Mouse (Mus musculus): Measurements from ENCODE around the gene Kcnj6.

The Kcnj6 gene

DNA sequence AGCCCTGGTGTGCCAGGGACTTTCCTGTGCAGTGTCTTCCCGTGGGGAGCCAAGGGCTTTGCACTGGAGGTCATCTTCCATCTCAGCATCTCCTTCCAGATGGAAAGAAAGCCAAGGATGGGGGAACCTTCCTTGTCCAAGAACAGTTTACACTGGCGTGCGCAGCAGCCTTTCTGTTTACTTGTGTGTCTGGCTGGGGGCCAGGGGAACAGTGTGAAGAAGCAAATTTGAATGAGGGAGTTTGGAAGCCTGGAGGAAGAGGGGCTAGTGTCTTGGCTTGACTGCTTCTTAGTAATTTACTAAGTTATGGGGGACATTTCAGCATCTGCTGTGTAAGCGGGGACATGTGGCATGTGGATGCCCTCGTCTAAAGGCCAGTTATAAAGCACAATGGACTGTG is 50.7 kb downstream of the Kcnj6 start:
- in situ Hi-C loops (cut with MboI, MseI) = no loop called here

DNA sequence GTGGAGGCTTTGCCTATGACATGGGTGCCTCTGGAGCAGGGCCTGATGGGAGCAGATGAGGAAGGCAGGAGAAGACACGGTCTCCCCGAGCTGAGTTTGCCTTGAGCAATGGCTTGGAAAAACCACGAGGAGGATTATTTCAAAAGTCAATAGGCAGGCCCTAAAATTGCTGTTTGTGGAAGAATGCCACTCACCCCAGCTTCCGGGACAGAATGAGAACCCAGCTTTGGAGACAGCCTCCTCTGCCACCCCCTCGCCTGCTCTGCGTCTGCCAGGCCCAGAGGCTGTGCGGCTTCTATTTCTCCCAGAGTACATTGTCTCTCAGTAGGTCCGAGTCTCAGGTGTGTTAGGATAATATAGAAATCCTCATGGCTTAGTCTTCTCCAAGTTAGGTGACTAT is 64.8 kb downstream of the Kcnj6 start:
- in situ Hi-C loops (cut with MboI, MseI) = no loop called here

DNA sequence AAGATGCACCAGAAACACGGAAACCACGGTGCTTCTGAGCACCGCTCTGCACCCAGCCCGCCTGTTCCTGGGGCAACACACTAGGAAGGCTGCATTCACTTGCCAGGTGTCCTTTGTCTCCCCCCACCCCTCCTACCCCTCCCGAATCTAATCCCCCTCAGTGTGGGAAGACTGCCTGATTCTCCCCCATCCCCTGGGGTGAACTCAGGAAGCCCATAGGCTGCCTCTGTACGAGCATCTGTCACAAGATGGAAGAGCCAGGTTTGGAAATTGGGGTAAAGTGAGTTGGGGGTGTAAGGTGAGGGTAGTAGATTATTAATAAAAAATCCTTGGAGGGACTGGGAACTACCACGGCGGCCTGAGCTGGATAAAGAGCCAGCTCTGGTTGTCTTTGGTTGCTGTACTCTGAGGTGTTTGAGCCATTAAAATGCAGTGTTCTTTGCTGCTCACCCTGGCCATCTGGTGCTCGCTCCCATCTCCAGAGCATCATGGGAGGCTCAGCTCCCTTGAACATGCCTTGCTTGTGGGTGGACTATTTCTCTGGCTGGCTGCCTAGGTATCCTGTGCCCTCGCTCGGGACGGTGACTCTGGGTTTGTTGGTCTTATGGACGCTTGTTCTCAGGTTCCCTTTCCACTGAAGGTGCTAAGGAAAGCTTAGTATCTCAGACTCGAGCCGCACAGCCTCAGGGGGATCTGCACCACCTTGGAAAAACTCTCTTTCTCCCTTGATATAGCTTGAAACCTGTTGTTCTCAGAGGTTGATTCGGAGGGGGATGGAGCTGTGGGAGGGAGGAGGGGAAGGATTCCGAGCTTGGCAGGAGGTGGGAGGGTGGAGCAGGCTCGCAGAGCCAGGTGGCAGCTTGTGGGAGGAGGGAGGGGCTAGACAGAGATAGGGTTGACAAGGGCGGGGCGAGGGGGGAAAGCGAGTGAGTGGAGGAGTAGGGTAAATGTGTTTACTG is 65.9 kb downstream of the Kcnj6 start:
- in situ Hi-C loops (cut with MboI, MseI) = no loop called here

DNA sequence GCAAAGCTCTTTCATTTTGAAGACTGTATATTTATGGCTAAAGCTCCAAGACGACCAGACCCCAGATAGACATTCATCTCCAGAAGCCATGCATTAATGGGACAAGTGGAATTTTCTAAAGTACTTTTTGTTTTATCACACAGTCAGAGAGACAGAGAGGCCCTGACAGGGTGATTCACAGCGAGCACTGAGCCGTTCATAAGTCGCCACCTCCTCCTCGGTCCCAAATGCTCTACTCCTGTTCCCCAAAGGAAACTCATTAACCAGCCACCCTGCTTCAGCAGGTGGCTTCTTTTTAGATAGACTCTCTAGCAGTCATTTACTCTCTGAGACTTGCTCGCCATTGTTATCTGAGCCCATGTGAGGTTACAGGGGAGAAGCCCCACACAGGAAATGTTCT is 72.1 kb downstream of the Kcnj6 start:
- in situ Hi-C loops (cut with MboI, MseI) = no loop called here

DNA sequence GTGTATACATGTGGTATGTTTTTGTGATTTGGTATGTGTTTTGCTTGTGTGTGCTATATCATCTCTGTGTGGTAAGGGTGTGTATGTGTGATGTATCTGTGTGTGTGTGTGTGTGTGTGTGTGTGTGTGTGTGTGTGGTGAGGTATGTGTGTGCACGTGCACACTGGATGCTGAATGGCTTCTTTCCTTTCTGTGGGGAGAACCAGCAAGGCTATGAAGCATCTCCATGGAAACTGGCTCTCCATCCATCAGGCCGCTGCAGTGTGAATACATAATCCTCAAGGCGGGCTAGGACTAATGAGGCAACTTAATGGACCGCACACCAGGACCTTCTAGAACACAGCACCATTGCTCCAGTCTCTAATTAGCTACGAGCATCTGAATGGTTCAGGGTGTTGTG is 78.3 kb downstream of the Kcnj6 start:
- in situ Hi-C loops (cut with MboI, MseI) = no loop called here

DNA sequence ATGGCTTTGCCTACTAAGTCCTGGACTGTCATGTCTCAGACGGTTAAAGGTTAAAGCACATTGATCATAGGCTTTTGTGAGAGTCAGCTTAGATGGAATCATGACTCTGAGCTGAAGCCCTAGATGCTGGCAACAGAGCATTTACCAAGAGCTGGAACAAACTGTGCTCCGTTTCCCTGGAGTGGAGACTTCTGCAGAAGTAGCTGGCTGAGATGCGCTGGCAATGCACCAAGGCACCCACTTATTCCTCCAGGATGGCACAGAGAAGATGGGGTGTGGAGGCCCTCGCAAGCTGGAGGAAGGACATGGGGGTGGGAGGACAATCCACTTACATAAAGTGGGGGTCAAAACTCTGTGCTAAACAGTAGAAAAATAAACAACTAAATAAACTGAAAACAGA is 91.5 kb downstream of the Kcnj6 start:
- in situ Hi-C loops (cut with MboI, MseI) = no loop called here

DNA sequence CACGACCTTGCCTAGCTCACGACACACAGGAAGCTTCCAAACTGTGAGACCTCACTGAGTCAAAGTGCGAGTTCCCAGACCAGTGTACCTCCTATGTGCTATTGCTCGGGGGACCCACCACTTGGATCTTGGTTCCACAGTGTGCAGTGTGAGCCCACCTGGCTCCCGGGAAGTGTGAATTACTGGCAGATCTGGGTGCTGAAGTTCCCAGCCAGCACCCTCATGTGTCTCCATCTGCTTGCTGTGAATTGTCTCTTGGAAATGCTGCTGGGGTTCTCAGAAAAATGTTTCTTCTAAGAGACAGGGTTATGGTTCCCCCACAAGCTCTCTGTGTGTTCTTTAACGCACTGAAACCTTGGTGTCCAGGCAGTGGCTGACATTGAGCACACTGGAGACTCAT is 98.7 kb downstream of the Kcnj6 start:
- in situ Hi-C loops (cut with MboI, MseI) = no loop called here

DNA sequence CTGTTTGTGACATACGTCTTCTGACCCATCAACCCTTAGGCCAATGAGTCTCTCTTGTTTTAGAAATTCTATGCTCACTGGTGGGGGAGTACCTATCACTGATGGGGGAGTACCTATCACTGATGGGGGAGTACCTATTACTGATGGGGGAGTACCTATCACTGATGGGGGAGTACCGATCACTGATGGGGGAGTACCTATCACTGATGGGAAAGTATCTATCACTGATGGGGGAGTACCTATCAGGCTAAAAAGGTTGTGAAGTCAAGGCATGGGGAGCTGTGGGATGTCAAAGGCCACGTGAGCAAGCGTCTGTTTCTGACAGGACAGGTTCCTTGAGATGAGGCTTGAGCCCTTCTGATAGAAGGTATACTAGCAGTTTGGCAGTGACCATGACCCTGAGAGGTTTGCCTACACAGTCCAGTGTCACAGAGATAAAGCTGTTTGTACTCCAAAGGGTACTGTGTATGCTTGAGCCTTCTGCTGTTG is 105.3 kb downstream of the Kcnj6 start:
- in situ Hi-C loops (cut with MboI, MseI) = no loop called here

DNA sequence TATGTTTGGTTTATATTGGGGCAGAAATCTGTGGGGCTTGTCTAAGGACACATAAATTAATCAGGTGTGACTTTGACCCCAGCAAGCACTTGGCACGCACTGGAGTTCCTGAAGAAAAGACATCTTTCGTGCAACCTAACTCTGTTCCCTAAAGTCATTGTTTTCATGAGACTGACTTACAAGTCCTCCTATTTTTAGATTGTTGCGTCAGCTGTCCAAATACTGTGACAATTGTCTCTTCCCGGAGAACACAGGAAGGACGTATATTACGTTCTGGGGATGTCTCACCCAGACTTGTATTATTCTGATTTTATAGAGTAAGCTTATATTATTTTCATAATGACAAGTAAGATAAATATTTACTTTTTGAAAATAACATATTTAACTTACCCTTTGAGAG is 106.9 kb downstream of the Kcnj6 start:
- in situ Hi-C loops (cut with MboI, MseI) = no loop called here

DNA sequence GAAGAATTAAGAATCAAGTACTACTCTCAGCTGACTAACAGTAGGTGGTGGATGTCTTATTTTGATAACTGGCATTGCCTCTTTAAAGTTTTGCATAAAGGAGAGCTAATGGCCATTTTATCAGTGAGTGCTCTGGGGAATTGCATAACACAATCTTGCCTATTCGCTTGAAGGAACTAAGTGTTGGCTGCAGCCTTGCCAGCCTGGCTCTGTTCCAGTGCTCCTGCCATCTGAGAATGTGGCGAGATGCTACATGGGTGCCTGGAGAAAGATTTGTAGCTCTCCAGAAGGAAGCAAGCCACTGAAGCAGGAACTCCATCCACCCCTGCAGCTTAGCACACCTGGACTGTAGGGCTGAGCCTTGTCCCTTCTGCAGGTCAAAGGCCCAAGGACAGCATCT is 107.4 kb downstream of the Kcnj6 start:
- in situ Hi-C loops (cut with MboI, MseI) = no loop called here

DNA sequence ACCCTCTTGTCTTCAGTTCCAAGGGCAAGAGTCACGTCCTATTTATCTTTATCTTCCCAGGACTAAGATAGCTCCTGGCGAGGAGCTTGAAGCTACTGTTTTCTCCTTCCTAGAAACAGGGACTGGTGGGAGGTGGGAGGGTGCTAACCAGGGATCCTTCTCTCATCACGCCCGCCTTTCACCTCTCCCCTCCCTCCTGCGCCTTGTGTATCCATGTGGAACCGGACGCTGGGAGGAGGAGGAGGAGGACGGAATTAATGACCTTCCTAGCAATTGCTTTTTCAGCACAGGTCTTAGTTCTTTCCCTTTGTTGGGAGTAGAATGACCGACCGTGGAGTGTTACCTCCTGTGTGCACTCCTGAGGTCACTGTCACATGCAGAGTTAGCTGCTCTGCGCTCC is 108.9 kb downstream of the Kcnj6 start:
- in situ Hi-C loops (cut with MboI, MseI) = no loop called here

DNA sequence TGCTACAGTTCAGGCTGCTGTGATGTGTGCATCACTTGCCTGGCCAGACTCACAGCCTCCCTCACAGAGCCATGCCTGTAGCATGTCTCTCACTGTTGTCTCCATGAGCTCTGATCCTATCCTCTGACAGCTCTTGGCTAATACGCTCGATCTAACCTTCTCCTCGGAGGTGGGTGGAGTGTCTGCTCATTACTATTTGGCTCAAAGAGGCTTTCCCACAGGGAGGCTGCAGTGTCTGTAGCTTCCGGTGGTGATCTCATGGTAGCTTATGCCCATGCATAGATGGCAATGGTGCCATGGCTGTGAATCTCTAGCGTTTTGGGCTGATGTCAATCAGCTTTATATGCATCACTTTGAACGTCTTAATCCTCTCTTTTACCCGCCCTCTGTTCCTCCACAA is 111.1 kb downstream of the Kcnj6 start:
- in situ Hi-C loops (cut with MboI, MseI) = no loop called here

DNA sequence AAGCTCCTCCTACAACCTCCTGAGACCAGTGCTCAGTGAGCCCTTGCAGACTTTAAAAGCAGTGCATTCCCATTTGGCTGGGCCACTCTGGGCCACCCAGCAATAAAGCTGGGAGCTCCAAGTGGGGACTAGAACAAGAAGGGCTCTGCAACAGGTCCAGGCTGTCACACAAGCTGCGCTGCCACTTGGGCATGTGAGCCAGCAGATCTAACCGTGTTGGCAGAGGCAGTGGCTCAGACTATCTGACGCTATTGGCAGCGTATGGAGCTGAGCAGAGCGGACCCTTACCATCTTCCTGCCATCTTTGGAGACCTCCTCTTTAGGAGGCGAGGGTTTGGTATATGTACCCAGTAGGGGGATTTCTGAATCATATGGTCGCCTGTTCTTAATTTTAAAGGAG is 112.4 kb downstream of the Kcnj6 start:
- in situ Hi-C loops (cut with MboI, MseI) = no loop called here

DNA sequence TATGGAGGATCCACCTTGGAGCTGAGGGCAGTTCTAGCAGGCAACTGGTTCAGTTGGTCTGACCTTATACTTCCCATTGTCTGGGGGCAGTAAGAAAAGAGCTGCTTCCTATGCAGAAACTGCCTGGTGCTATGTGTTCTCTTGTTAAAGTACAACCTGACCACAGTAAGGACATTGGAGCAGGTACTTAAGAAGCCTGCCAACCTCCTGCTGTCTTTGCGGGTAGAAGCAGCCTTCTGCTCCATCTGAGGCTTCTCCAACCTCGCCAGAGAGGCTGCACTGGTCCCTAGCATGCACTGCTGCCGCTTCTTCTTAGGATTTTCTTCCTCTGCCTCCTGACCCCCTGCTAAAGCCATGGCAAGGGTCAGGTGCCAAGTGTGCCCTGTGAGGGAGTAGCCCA is 113.6 kb downstream of the Kcnj6 start:
- in situ Hi-C loops (cut with MboI, MseI) = no loop called here

DNA sequence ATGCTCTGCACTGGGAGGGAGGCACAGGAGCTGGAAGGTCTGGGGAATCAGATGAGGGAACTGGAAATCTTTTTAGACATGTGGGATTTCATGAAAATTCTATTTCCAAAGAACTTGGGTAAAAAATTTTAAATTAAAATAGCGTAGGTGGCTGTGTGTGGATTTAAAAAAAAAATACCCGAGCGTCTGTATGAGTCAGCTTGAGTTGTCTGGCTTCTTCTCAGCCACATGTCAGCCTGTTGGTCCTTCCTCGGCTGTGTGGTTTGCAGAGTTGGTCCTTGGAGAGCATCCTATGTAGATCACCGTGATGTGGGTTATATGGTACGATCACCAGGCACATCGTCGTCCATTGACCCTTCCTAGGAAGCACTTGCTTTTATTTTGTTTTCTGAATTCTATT is 114.3 kb downstream of the Kcnj6 start:
- in situ Hi-C loops (cut with MboI, MseI) = no loop called here

DNA sequence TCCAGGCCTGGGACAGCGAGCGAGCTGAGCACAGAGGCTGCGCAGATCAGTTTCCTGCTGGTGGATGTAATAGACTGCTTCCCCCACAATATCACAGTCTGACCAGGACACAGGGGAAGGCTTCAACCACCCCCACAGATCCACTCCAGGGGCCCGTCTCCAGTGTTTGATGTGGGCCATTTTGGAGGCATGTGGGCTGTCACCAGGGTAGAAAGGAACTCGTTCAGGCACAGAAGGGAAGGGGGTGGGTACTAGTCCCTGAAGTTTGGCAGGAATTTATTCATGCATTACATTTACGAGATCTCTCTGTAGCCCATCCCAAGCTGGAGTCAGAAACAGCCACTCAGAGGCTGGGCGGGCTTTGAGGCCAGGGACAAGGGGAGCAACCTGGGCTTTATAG is 115.4 kb downstream of the Kcnj6 start:
- in situ Hi-C loops (cut with MboI, MseI) = no loop called here

DNA sequence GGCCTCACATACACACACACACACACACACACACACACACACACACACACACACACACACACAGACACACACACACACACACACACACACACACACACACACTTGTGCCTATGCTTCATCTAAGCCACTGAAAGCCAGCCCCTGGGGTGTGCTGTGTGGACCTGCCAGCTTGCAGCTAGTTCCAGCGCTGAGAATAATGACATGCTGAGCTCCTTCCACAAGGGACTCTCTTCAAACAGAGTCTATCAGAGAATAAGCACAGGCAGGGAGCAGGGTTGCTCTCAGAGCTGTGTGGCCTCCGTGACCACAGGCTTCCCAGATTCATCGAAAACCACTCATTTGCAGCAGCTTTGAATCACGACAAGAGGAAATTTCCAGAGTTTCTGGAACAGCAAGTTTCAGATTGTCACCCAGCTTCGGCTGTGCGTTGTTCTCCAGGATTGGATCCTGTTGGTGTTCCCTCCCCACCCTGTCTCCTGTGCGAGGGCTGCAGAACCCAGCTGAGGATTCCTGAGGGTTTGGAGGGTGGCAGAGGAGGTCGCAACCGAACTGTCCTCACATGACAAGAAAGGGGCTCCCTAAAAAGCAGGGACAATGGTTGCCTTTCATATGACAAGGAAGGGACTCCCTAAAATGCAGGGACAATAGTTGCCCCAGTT is 124.8 kb downstream of the Kcnj6 start:
- in situ Hi-C loops (cut with MboI, MseI) = no loop called here

DNA sequence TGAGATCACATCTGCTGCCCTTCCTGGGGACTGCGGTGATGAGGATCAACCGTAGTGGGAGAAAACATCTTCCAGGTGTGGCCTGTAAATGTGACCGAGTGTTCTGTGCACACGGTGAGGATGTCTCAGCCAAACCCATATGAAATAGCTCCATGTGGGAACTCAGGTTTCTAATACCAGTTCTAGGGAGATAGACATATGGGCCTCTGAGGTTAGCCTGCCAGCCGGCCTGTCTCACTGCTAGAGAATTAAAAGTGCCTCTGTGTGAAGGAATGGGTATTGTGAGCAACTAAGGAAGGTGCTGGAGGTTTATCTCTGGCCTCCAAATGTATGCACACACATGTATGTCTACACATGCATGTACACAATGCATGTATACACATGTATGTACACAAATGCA is 129.1 kb downstream of the Kcnj6 start:
- in situ Hi-C loops (cut with MboI, MseI) = no loop called here

DNA sequence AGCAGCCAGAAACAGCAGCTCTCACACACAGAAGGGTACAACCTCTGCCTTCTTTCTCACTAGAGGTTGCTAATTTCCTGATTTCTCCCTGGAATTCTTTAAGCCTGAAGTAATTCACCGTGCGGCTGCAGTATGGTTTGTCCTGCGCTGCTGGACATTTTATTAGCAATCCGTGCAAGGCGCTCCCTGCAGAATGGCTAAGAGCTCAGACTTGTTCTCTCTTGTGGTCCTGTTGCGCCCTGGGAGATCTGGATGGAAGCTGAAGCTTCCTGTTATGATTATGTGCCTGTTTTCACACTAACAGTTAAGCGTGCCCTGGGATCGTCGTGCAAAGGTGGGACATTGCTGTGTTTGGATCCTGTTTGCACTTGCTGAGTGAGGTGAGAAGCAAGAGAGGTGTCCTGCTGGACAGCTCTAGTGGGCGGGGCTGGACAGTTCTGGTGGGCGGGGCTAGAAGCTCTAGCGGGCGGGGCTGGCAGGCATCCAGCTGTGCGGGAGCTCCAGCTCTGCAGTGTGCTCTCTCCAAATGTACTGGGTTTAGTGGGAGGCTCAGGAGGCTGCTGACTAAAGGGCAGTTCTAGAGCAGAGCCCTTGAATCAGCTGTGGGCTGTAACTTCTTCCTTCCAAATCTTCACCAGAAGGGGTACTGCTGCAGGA is 131.1 kb downstream of the Kcnj6 start:
- in situ Hi-C loops (cut with MboI, MseI) = no loop called here

DNA sequence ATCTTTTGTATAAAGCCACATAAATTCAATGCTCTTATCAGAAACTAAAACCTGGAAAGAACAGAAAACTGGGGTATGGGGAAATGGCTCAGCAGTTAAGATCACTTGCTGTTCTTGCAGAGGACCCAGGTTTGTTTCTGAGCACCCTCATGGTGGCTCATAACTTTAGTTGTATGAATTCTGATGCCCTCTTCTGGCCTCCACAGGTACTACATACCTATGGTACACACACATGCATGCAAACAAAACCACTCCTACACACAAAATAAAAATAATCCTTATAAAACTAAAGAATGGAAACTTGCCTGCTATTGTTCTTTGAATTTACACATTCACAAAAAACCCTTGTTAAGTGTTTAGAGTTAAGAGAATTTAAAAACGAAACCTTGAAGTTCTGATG is 131.7 kb downstream of the Kcnj6 start:
- in situ Hi-C loops (cut with MboI, MseI) = no loop called here

DNA sequence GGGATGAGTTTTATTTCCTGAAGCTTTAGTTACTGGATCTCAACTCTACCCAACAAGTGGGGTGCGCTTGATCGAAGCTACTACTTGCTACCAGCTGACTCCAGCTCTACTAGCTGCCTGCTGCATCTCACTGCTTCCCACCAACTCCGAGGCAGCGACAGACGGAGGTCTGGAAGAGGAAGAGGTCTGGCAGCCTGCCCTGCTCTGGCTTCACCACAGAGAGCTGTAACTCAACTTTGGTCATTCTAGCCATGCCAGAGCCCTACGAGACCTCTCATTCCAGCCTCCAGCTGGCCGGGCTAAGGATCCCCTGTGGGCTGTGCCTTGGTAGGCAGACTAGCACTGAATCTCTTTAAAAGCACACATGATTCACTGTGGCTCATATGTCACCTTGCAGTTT is 132.4 kb downstream of the Kcnj6 start:
- in situ Hi-C loops (cut with MboI, MseI) = no loop called here

DNA sequence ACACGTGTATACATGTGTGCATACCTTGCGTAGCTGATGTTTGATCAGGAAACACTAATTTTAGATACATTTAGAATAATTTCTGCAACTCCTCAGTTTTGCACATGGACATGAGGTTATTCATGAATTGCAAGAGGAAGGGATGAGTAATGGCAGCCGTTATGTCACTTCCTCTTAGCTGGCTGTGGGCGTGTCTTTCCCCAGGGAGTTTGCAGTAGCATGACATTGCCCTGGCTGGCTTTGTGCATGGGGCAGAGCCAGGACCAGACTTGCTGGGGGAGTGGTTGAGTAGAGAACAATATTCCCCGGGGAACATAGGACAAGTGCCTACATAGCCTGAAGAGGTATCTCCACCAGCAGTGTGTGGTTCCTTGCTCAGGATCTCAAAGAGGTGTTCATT is 134.0 kb downstream of the Kcnj6 start:
- in situ Hi-C loops (cut with MboI, MseI) = no loop called here

DNA sequence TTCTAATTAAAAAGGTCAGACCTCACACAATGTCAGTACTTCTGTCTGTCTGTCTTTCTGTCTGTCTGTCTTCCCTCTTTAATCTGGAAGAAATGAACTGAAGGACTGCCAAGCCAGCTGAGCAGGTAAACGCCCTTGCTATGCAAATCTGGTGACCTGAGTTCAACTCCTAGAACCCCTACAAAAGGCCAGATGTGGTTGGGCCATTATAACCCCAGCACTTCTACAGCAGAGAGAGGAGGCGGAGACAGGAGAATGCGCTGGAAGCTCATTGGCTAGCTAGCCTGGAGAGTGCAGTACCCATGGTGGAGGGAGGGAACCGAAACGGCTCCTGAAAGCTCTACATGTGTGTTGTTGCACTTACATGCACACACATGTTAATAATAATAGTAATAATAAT is 141.5 kb downstream of the Kcnj6 start:
- in situ Hi-C loops (cut with MboI, MseI) = no loop called here
